Mouse (Mus musculus) forebrain, postnatal 0 days (tissue): ENCODE measurements around the gene Tmem259. TPM values are rescaled to one million over a fixed set of nuclear protein-coding genes. Genes with fewer than 3 reads are reported as not detected.
A peak's percentile ranks its signal among the peaks of the same experiment; 100 is the strongest.

Source experiments
- ATAC-seq: fragments of 200-750 bp; cut with Nextera tagmentation; 2 replicates; pipeline ENCODE4 v1.8.0; 2017; ENCODE audit warnings: mild to moderate bottlenecking, moderate library complexity
- DNase-seq: peaks from one replicate; pipeline ENCODE4 v3.0.0-alpha.2; 2015
- H3K27ac ChIP-seq: fragments of 300-500 bp; sonication (generic); 2 replicates; pipeline ENCODE4 v1.5.1; 2014; ENCODE audit warnings: low read depth, mild to moderate bottlenecking, antibody characterized with exemption, low read length, moderate library complexity, mixed read lengths
- H3K27me3 ChIP-seq: fragments of 300-500 bp; sonication (generic); 2 replicates; pipeline ENCODE4 v1.6.1; 2014; ENCODE audit warnings: mild to moderate bottlenecking, low read length, mixed read lengths; ENCODE audit not compliant: insufficient read depth
- H3K36me3 ChIP-seq: fragments of 300-500 bp; sonication (generic); 2 replicates; pipeline ENCODE4 v1.6.1; 2014; ENCODE audit warnings: mild to moderate bottlenecking, moderate library complexity; ENCODE audit not compliant: insufficient read depth
- H3K4me1 ChIP-seq: fragments of 300-500 bp; sonication (generic); 2 replicates; pipeline ENCODE4 v1.6.1; 2014; ENCODE audit warnings: antibody characterized with exemption; ENCODE audit not compliant: insufficient read depth
- H3K4me2 ChIP-seq: fragments of 300-500 bp; sonication (generic); 2 replicates; pipeline ENCODE4 v1.6.1; 2014; ENCODE audit warnings: low read depth, mild to moderate bottlenecking, moderate library complexity
- H3K4me3 ChIP-seq: fragments of 300-500 bp; sonication (generic); 2 replicates; pipeline ENCODE4 v1.5.1; 2014; ENCODE audit warnings: low read depth, low read length, mixed read lengths
- H3K9ac ChIP-seq: fragments of 300-500 bp; sonication (generic); 2 replicates; pipeline ENCODE4 v1.6.1; 2014; ENCODE audit warnings: mild to moderate bottlenecking
- H3K9me3 ChIP-seq: fragments of 300-500 bp; sonication (generic); 2 replicates; pipeline ENCODE4 v1.6.1; 2016; ENCODE audit warnings: low read length
- CTCF ChIP-seq: sonication (generic); IDR thresholded peaks from 2 replicates; pipeline ENCODE4 v1.5.1; 2016; ENCODE audit warnings: antibody characterized with exemption, control low read depth, low read depth
- WGBS: fragments of 180-500 bp; shearing (Covaris S2); extraction: QIAGEN DNeasy Blood & Tissue Kit; methylation state at CpG from one replicate; pipeline ENCODE4 v1.1.7; 2014; 5-methylcytosine and 5-hydroxymethylcytosine counted together
- polyA plus RNA-seq: library from polyadenylated mRNA; unstranded; fragments of >200 nt; fragmentation: Nextera tagmentation; extraction: Ambion mirVana; gene quantifications from 2 replicates; pipeline ENCODE4 v1.2.1, GENCODE M21; 2015
- total RNA-seq: library from RNA; depleted of rRNA; stranded (reverse); fragments of >200 nt; gene quantifications from 2 replicates; pipeline ENCODE4 v1.2.3, GENCODE M21; 2014

The Tmem259 gene
- total and polyA plus RNA-seq, 2 experiments from 2014 or later: 26.5 to 129 TPM

- Histone ChIP-seq H3K4me3 (peak overlapping the region; percentile 45), H3K27ac (no peak overlapping the region), H3K4me1 (peaks cover 13% of the 10 kb centered on the region; the same call in 1 of the 2 replicates), H3K27me3 (peaks cover 30% of the 10 kb centered on the region), H3K4me2 (peak overlapping the region; percentile 66), H3K9ac (peak overlapping the region; percentile 43), H3K9me3 (no peaks in the 10 kb centered on the region), H3K36me3 (no peaks in the 10 kb centered on the region)
- WGBS: 13% methylated on average over 27 of the region's 27 CpGs
- DNase-seq (no peak), ATAC-seq (no peak)
- no peak for TF ChIP-seq CTCF
Measured at GRCm38 (mm10) chr10:79987771-79988505, 3.8 kb upstream of the Tmem259 start.

DNA sequence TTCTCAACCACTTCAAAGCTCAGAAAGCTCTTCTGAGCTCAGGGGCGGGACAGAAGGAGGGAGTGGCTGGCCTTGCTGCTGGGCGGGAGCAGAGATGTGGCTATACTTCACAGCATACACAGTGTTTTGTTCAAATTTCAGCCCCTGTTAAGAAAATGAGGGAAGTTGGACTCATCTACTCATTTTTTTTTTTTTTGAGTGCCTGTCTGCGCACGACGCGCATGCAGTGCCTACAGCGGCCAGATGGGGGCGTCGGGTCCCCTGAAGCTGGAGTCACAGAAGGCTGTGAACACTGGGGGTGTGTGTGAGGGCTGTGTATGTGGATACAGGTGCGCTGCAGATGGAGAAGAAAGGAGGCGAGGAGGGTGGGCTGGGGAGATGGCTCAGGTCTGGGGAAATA lies 2.8 kb upstream of the Tmem259 start:
- Histone ChIP-seq H3K9me3 (no peaks in the 10 kb centered on the region), H3K27ac (no peak overlapping the region), H3K4me3 (no peak overlapping the region), H3K27me3 (peaks cover 30% of the 10 kb centered on the region), H3K4me1 (peaks cover 14% of the 10 kb centered on the region; the same call in 1 of the 2 replicates), H3K4me2 (no peak overlapping the region), H3K36me3 (no peaks in the 10 kb centered on the region), H3K9ac (no peak overlapping the region)
- ATAC-seq: no peak
- 4% methylated on average over 11 of the region's 11 CpGs for WGBS
- peak; percentile 87 for TF ChIP-seq CTCF
- DNase-seq: peak; percentile 88

DNA sequence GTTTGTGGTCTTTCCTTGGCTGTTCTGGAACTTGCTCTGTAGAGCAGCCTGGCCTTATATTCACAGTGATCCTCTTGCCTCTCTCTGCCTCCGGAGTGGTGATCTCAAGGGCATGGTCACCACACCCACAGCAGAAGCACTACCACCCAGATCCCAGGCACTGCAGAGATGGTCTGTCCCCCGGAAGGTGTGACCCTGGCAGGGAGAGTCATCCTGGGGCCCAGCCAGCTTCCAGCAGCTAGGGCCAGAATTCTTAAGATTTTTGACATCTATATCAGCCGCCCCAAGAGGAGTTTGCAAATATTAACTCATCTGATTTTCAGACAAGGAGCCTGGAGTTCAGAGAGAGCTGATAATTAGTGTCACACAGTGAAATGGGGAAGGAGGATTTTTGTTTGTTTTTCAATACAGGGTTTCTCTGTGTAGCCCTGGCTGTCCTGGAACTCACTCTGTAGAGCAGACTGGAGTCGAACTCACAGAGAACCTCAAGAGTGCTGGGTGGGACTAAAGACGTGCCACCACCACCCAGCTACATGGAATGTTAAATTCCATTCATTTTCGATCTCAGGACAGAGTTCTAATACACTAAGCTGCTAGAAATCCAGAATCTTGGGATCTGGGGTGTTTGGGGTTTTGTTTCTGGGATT lies 2.2 kb upstream of the Tmem259 start:
- DNase-seq: no peak
- peak overlapping the region; percentile 93 for H3K4me2 ChIP-seq
- H3K4me3 ChIP-seq: peak overlapping the region; percentile 77
- no peak for TF ChIP-seq CTCF
- H3K36me3 ChIP-seq: no peaks in the 10 kb centered on the region
- peaks cover 30% of the 10 kb centered on the region for H3K27me3 ChIP-seq
- no peak for ATAC-seq
- WGBS: 47% methylated on average over 6 of the region's 6 CpGs
- H3K9ac ChIP-seq: peak overlapping the region; percentile 66; the same call in 1 of the 2 replicates
- H3K27ac ChIP-seq: peak overlapping the region; percentile 96
- H3K9me3 ChIP-seq: no peaks in the 10 kb centered on the region
- H3K4me1 ChIP-seq: peaks cover 14% of the 10 kb centered on the region; the same call in 1 of the 2 replicates

DNA sequence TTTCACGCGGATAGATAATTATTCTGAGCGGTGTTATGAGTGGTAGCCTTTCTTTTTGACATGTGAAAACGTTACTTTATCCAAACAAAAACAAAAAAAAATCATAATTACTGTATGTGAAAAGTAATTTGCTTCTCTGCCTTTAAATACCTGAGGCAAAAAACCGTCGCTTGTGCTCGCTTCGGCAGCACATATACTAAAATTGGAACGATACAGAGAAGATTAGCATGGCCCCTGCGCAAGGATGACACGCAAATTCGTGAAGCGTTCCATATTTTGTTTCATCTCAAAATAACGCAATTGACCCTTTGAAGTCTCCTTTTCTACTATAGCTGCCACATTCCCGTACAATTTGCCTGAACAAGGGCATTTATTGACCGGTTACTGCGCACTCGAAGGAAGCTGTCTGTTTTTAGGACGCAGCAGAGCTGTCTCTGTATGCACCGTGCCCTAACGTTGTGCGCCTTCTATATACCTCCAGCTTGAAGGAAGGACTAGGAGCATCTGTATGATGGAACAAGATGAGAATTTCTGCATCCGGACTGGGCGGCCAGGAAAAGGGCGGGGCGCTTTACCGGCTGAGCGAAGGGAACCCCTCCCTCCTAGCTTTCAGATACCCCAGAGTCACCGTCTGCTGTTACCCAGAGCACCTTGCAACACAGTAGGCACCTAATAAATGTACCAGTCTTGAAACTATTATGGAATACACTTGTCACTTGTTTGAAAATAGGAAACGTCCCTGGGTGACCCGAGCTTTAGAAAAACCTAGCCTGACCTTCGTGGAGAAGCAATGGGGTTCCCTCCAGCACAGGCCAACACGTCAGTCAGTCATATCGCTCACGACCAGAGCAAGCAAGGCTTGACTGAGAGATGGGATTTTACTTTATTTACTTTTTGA lies 1.5 kb upstream of the Tmem259 start:
- H3K27ac ChIP-seq: peak overlapping the region; percentile 96
- peaks cover 14% of the 10 kb centered on the region; the same call in 1 of the 2 replicates for H3K4me1 ChIP-seq

DNA sequence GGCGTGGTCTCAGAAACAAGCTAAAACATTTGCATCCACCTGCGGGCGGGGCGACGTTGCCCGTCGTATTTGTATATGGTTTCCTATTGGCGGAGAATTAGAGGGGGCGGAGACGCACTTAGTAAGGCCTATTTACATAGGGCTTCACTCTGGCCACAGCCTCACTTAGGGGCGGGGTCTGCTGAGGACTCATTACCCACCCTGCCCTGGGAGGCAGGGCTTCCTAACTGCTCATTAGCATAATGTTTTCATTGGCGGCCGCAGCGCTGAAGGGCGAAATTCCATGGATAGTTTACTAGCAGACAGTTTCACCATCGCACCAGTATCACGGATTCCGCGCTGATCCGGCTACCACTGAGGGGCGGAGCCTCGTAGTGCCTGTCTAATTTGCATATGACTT lies 741 bp upstream of the Tmem259 start:
- under 1% methylated on average over 22 of the region's 22 CpGs for WGBS
- Histone ChIP-seq H3K9me3 (no peaks in the 10 kb centered on the region), H3K4me2 (peak overlapping the region; percentile 93), H3K27me3 (peaks cover 27% of the 10 kb centered on the region), H3K36me3 (no peaks in the 10 kb centered on the region), H3K4me3 (peak overlapping the region; percentile 77), H3K4me1 (peaks cover 14% of the 10 kb centered on the region; the same call in 1 of the 2 replicates), H3K9ac (peak overlapping the region; percentile 66), H3K27ac (peak overlapping the region; percentile 96)
- ATAC-seq: peak; percentile 93
- peak; percentile 98 for DNase-seq
- no peak for TF ChIP-seq CTCF

More for the DNA sequence above, 1.5 kb upstream of the Tmem259 start:
- DNase-seq (peak; percentile 86), ATAC-seq (no peak)
- Histone ChIP-seq H3K4me3 (peak overlapping the region; percentile 77), H3K27me3 (peaks cover 30% of the 10 kb centered on the region), H3K9ac (peak overlapping the region; percentile 66), H3K36me3 (no peaks in the 10 kb centered on the region), H3K9me3 (no peaks in the 10 kb centered on the region), H3K4me2 (peak overlapping the region; percentile 93)
- TF ChIP-seq CTCF: no peak
- 2% methylated on average over 35 of the region's 35 CpGs for WGBS

DNA sequence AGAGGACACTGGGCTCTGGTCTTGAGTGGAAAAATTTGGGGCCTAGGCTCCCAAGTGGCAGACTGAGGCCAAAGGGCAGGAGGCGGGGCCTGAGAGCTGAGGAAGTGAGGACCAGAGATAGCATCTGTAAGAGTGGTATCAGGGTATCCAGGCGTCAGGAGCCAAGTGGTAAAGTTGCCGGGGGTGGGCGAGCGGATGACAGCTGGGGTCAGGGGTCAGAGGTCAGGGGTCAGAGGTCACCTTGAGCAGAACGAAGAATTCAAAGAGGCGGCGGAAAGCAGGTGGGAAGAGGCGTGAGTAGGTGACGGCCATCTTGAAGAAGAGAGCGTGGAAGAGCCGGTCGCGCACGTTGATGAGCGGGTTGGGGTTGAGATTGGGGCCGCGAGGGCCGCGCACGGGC lies 460 bp downstream of the Tmem259 start:
- Histone ChIP-seq H3K36me3 (peaks cover 8% of the 10 kb centered on the region), H3K4me3 (peak overlapping the region; percentile 77), H3K4me1 (peaks cover 14% of the 10 kb centered on the region; the same call in 1 of the 2 replicates), H3K9ac (peak overlapping the region; percentile 66), H3K4me2 (peak overlapping the region; percentile 93), H3K27me3 (peaks cover 15% of the 10 kb centered on the region), H3K9me3 (no peaks in the 10 kb centered on the region), H3K27ac (peak overlapping the region; percentile 96)
- 3% methylated on average over 20 of the region's 21 CpGs for WGBS
- no peak for TF ChIP-seq CTCF
- no peak for ATAC-seq
- DNase-seq: peak; percentile 73
